Mouse (Mus musculus) olfactory bulb, adult 2 months (tissue): ENCODE data around the gene Uty.

ENCODE experiments used
- CTCF ChIP-seq: fragments of 200-500 bp; IDR thresholded peaks from 2 replicates; pipeline ENCODE4 v1.5.1; 2012; ENCODE audit warnings: low read depth, mild to moderate bottlenecking, low read length, moderate library complexity; ENCODE audit not compliant: insufficient read depth
- POLR2A ChIP-seq: fragments of 200-500 bp; IDR thresholded peaks from 2 replicates; pipeline ENCODE4 v1.6.1; 2012; ENCODE audit warnings: mild to moderate bottlenecking, low read depth, low read length, moderate library complexity; ENCODE audit not compliant: insufficient read depth

DNA sequence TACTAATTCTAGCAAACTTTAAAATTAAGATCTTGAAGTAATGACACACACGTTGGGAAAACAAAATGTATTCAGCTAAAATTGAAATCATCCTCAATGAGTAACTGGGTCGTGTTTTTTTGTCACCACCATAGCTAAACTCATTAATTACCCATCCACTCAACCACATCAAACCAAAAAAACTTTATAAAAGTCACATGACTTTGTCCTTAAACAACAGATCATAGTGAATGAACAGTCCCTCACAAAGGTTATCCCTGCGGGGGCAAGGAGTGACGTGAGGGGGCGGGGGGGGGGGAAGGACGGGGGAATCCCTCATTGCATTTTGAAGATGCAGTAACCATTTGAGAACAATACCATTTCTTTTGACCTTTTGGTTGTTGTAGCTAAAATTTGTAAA lies 558 bp upstream of the Uty start:
- no peak for TF ChIP-seq CTCF
- no peak for TF ChIP-seq POLR2A
